Mouse (Mus musculus) ovary, adult 18-20 months (tissue): Measurements from ENCODE around the gene Vim.
A peak's percentile ranks its signal among the peaks of the same experiment; 100 is the strongest.
"Not testable (repeated sequence)": the region's sequence is repeated elsewhere in the genome, so short reads cannot be mapped to it uniquely, and the experiment has no call there.

ENCODE experiments used
- DNase-seq: peaks from one replicate; pipeline ENCODE4 v3.0.0; 2022; ENCODE audit warnings: low spot score, mixed read lengths

The Vim gene

DNA sequence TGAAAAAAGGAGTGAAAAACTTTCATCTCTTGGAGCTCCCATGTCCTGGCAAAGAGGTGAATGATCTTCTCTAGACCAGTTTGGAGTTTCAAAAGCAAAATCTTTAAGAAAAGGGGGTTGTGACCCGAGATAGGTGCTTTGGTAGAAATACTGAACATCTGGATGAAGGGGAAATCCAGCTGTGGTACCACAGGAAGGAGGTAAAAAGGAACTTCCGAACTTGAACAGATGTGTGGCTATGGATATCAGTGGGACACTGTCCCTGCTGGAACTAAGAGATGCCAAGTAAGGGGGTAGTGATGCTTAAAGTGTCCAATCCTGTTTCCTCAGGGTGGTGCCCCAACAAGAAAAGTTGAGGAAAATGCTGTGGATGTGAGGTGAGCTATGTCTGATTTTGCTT, 3.6 kb upstream of the Vim start:
- no peak for DNase-seq

GRCm38 (mm10) chr2:13572101-13572553, 1.6 kb upstream of the Vim start:
- peak; percentile 5 for DNase-seq

DNA sequence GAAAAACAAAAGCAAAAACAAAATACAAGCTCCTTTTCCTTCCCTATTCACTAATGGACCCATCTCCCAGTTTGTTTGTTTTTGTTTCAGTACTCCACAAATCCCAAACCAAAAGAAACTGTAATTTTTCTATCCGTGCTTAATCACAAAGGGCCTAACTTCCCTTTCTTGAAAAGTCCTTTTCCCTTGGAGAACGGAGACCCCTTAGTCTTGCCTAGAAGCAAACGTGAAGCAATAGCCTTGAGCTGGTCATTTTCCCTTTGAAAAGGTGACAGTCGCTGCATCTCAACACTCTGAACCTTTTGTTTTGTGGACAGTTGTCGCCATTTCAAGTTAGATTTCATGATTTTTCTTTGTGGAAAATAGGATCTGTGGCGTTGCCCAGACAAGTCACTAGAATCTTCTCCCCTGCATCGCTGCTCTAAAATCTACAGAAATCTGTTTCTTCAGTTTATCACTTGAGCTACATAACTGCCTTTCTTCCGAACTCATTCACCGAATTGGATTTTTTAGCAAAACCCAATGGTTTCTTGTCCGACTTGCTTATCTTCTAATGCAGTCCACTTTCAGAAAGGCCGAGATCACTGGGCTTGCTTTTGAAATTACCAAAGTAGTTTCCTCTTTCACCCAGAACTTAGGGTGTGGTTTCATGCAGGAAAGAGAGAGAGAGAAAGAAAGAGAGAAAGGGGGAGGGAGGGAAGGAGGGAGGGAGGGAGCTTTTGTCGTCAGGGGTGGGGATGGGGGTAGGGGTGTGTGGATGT, 900 bp upstream of the Vim start:
- DNase-seq: no peak

GRCm38 (mm10) chr2:13574066-13574800, 506 bp downstream of the Vim start:
- peak; percentile 82 for DNase-seq

- DNase-seq: peak; percentile 4
These were observed 1.0 kb downstream of the Vim start for GRCm38 (mm10) chr2:13574801-13575150.

GRCm38 (mm10) chr2:13575287-13575801, 1.6 kb downstream of the Vim start:
- DNase-seq: peak; percentile 60

- no peak for DNase-seq
These were observed 2.2 kb downstream of the Vim start for GRCm38 (mm10) chr2:13575926-13576325.

DNA sequence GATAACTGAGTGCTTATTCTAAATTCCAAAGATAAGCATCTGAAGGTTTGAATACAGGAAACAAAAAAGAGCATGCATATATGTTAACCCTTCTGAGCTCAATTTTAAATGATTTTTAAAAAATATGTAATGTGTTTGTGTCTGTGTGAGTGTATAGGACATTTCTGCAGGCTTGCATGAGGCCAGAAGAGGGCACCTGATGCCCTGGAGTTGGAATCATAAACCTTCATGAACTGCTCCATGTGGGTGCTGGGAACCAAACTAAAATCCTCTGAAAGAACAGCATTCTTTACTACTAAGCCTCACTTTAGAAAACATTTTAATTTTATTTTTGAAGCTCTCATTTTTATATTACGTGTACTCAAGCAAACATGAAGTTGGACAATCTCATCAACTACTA, 3.7 kb downstream of the Vim start:
- no peak for DNase-seq

DNA sequence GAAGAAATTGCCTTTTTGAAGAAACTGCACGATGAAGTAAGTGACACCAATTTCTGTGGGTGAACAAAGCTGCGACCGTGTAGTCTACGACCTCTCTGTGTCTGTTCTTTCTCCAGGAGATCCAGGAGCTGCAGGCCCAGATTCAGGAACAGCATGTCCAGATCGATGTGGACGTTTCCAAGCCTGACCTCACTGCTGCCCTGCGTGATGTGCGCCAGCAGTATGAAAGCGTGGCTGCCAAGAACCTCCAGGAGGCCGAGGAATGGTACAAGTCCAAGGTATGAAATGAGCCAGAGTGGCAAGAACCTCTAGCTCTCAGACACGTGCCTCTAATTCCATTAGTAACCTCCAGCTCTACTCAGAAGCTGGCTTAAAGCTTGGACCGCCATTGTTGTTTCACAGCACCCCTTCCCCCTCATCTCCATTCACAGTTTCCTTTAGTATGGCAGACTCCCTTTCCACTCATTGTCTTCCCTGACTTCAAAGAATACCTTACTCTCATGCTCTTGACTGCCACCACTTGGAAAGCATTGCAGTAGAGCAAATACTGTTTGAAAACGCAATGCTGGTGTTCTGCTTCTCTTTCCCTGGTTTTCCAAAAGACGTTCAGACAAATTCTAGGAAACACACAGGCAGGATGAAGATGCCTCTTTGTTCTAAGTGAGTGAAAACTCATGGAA, 4.9 kb downstream of the Vim start:
- no peak for DNase-seq

DNA sequence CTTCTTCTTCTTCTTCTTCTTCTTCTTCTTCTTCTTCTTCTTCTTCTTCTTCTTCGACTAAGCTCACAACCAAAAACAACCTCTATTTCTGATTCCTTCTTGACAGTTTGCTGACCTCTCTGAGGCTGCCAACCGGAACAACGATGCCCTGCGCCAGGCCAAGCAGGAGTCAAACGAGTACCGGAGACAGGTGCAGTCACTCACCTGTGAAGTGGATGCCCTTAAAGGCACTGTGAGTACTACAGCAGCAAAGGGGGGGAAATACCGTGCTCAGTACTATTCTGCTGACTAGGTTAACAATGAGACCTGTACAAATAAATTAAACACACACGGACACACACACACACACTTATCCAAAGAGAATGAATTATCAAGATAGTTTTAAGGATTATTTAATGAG, 5.6 kb downstream of the Vim start:
- DNase-seq: no peak

DNA sequence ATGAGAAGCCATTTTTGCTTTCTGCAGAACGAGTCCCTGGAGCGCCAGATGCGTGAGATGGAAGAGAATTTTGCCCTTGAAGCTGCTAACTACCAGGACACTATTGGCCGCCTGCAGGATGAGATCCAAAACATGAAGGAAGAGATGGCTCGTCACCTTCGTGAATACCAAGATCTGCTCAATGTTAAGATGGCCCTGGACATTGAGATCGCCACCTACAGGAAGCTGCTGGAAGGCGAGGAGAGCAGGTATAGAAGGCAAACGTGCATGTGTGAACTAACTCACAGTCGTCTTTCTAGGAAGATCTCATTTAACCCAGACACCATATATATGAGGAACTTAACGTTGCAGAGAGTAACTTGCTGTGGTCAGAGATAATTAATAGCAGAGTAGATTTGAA, 6.3 kb downstream of the Vim start:
- no peak for DNase-seq

- DNase-seq: no peak
These were observed 8.5 kb downstream of the Vim start for GRCm38 (mm10) chr2:13582184-13582583.

GRCm38 (mm10) chr2:13583746-13584145, 10.0 kb downstream of the Vim start:
- not testable (repeated sequence) for DNase-seq

DNA sequence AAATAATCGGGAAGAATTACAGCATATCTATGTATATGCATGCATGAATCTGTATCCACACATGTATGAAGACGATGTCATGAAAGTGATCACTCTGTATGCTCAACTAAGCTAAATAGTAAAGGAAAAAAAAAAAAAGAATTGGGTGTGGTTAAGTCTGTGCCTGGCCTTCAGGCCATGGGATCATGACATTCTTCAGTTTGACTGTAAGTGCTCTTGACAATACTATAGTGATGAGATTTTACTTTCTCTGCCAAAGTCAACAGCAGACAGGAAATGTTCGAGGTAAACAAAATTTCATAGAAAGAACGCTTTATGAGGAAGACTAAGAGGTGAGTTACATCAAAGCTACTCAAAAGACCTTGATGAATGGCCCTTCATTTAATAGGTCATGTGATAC, 19.6 kb downstream of the Vim start:
- no peak for DNase-seq

- no peak for DNase-seq
These were observed 23.4 kb downstream of the Vim start for GRCm38 (mm10) chr2:13596965-13597656.

DNA sequence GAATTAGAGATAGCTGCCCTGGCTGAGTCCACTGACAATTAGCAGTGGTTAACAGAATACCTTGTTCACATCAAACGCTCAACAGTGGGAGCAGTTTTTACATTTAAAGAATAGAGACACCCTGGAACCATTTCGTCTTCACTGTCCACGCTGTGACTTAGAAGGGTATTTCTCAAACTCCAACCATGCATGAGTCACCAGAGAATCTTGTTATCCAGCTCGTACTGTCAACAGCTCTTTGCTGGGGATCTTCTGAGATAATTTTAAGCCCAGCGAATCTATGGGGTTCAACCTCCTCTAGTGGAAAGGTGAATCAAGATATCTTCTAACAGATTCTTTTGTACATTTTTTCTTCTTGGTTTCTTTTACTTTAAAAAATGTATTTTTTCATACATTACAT, 24.4 kb downstream of the Vim start:
- no peak for DNase-seq

- DNase-seq: no peak
These were observed 29.4 kb downstream of the Vim start for GRCm38 (mm10) chr2:13603093-13603492.

- not testable (repeated sequence) for DNase-seq
These were observed 29.9 kb downstream of the Vim start for GRCm38 (mm10) chr2:13603636-13604035.

GRCm38 (mm10) chr2:13630136-13630832, 56.6 kb downstream of the Vim start:
- DNase-seq: no peak
